Mouse (Mus musculus) megakaryocyte, embryonic 14.5 days (primary cell): ENCODE results near the gene Kcnk18.

ENCODE experiments used
- FLI1 ChIP-seq: IDR thresholded peaks from 2 replicates; pipeline ENCODE4 v1.6.1; 2012; ENCODE audit warnings: low read length, inconsistent platforms, mixed read lengths
- GATA1 ChIP-seq: IDR thresholded peaks from 3 replicates; pipeline ENCODE4 v1.6.1; 2012; ENCODE audit warnings: mixed read lengths, low read length, inconsistent platforms, borderline replicate concordance

DNA sequence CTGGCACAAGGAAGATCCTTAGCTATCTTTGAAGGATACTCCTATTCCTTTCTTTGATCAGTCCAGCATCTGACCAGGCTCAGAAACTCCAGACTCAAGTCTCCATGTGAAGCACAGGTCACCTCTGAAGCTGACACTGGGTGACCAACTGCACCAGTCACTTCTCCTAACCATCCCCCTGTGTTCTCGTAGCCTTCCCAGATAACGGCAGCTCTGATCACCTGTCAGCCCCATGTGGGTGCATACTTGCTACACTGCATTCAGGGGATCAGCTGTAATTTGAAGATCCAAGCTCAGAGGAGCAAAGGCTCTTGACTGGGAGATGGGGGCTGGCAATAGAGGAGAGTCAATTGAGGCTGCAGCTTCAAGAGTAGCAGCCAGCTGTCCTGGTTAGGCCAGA, 10.0 kb upstream of the Kcnk18 start:
- TF ChIP-seq FLI1 (no peak), GATA1 (no peak)
